Mouse (Mus musculus): ENCODE measurements around the gene Clba1.

DNA sequence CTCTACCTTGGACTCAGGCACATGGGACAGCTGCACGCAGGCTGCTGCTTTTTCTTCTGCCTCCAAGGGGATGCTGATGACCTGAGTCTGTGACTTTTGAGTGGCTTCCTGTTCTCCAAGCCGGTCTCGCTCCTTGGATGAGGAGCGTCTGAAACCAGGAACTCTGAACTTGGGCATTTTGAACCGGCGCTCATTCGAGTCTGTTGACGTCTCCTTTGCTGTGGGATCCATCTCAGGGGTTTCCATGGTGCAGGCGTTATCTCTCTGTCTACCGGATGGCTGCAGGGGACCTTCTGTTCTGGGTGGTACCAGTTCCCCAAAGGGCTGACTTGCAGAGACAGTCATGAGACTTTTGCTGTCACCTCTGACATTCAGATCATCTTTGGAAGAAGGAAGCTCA lies 34.3 kb upstream of the Clba1 start:
- no peak for TF ChIP-seq CTCF (IDR thresholded peaks at IDR 0.05 in 2 of 3, conservative IDR thresholded peaks at IDR 0.05 in 1 of 3; ENCODE audit: control insufficient read depth in 1 of 3, insufficient read depth in 1 of 3, low read depth in 2 of 3, low read length in 3 of 3, poor library complexity in 1 of 3, severe bottlenecking in 1 of 3)
- TF ChIP-seq HCFC1 (IDR thresholded peaks at IDR 0.05; ENCODE audit: low read depth, low read length) = no peak
- no peak for TF ChIP-seq UBTF (IDR thresholded peaks at IDR 0.05; ENCODE audit: borderline replicate concordance, insufficient read depth, low read depth, low read length)
- no peak for TF ChIP-seq EP300 (IDR thresholded peaks at IDR 0.05; ENCODE audit: low read depth in 1 of 2, low read length in 2 of 2)
- TF ChIP-seq POLR2A (IDR thresholded peaks at IDR 0.05; ENCODE audit: control insufficient read depth in 1 of 2, insufficient read depth in 1 of 2, low read depth in 1 of 2, low read length in 2 of 2, poor library complexity in 1 of 2) = no peak
- no peak for TF ChIP-seq ZC3H11A (IDR thresholded peaks at IDR 0.05; ENCODE audit: low read depth, low read length)
- no peak for TF ChIP-seq MYB (IDR thresholded peaks at IDR 0.05; ENCODE audit: low read depth, low read length)

Data from MEL (cell line).